Mouse (Mus musculus): ENCODE measurements around the gene Slc39a11. TPM values are rescaled to one million over a fixed set of nuclear protein-coding genes. Genes with fewer than 3 reads are reported as not detected.
A peak's percentile ranks its signal among the peaks of the same experiment; 100 is the strongest.

Slc39a11 gene
- total RNA-seq, 2 experiments from 2014 or later, result 17.7 to 19.1 TPM

GRCm38 (mm10) chr11:113490530-113491520 lies 159.1 kb downstream of the Slc39a11 start:
- ATAC-seq (replicated peaks; ENCODE audit: low FRiP score, low TSS enrichment, poor library complexity, severe bottlenecking), result peak; percentile 28; the same call in 1 of the 2 replicates

DNA sequence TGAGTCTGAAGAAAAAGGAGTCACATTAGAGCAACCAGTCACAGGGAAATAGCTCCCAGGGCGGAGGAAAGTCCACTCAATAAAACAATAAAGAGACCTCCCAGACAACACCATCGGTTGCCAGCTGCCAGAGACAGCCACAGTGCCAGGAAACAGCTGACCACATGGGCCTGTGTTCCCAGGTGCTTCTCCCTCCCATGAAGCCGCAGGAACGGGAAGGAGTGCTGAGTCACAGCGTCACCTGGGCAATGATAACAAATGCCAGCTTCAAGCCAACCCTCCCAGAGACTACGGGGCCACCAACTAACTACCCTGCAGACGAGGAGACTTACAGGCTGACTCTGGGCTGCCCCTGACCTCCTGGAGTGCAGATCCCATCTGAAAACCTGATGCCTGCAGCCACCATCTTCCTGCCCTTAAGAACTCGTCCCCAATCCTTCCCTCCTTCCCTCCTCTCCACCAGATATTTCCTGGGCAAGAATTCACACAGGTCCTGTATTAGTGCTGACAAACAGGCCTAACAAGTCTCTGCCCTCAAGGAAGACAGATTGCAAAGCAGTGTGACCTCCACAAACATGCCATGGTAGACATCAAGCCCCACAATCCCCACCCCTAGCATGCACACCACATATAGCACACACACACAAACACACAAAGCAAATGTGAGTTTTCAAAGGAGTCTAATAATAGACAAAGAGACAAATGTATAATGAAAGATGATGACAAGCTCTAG lies 162.1 kb downstream of the Slc39a11 start:
- ATAC-seq (replicated peaks; ENCODE audit: low FRiP score, low TSS enrichment, poor library complexity, severe bottlenecking), result peak; percentile 68

GRCm38 (mm10) chr11:113484037-113484436 lies 165.8 kb downstream of the Slc39a11 start:
- no peak for ATAC-seq (replicated peaks; ENCODE audit: low FRiP score, low TSS enrichment, poor library complexity, severe bottlenecking)

DNA sequence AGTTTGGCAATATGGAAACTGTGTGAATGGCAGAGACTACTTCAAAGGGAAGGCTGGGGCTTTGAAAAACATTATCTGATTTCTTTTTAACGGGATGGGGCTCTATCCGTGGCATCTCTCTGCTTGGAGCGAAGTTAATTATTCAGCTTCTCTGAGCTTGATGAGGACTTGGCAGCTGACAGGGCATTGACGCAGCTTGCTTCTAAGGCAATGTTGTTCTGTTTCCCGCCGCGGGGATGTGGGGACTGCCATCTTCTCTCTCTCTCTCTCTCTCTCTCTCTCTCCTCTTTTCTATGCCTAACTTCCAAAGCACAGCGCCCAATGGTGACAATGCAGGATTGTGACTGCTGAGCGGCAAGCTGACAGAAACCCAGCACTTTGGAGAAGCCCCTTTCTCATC lies 172.3 kb downstream of the Slc39a11 start:
- ATAC-seq (replicated peaks; ENCODE audit: low FRiP score, low TSS enrichment, poor library complexity, severe bottlenecking), result no peak

DNA sequence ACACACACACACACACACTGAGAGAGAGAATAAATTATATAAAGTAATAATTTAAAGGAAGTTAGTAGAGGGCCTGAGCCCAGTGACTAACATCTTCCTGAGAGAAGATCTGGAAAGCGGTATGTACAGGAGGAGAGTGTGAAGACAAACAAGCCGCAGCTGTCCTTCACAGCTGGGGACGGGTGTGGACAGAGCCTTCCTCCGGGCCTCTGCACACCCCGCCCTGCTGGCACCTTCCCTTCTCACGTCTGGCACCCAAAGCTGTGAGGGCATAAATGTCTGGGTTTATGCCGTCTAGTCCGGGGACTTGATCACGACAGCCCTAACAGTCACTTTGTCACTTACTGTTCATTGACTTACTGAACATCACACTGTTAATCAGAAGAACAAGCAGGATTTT lies 173.2 kb downstream of the Slc39a11 start:
- ATAC-seq (replicated peaks; ENCODE audit: low FRiP score, low TSS enrichment, poor library complexity, severe bottlenecking), result no peak

- no peak for ATAC-seq (replicated peaks; ENCODE audit: low FRiP score, low TSS enrichment, poor library complexity, severe bottlenecking)
These were observed 174.4 kb downstream of the Slc39a11 start for GRCm38 (mm10) chr11:113475491-113475890.

DNA sequence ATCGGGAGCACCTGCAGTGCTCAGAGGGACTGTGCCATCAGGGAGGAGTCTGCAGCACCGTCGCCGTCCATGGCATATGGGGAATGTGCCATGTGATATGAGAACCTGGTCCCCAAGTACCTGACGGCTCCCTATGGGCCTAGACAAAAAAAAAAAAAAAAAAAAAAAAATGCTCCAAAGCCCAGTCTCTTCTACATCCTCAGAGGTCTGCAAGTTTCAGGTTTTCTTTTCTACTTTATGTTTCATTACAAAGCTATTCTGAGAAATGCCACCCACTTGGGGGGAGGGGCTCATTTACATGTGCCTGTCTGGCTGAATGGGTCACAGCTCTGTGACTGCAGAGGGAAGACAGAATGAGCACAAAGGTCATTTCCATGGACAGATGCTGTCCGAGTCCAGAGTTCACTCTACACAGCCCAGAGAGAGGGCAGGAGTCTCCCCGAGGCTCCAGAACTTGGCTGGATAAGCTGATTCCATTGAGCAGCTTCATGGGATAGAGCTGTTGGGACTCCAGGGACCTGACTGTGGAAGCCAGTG lies 175.8 kb downstream of the Slc39a11 start:
- no peak for ATAC-seq (replicated peaks; ENCODE audit: low FRiP score, low TSS enrichment, poor library complexity, severe bottlenecking)

GRCm38 (mm10) chr11:113471936-113472335 lies 177.9 kb downstream of the Slc39a11 start:
- ATAC-seq (replicated peaks; ENCODE audit: low FRiP score, low TSS enrichment, poor library complexity, severe bottlenecking), result no peak

GRCm38 (mm10) chr11:113469919-113470785 lies 179.7 kb downstream of the Slc39a11 start:
- no peak for ATAC-seq (replicated peaks; ENCODE audit: low FRiP score, low TSS enrichment, poor library complexity, severe bottlenecking)

DNA sequence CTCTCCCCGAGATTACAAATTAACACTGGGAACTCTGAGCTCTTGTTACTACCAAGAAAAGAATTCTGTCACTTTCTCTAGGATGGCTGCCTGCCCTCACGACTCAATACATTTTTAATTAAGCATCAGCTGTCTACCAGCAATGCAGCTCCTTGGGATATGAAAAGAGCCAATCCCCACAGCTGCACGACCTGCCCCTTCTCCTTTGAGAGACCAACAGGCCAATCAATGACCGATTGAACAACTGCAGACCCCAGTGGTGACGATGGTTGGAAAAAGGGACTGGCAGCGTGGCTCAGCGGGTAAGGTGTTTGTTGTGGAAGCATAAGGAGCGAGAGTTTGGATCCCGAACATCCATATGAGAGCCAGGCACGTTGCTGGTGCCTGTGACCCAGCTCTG lies 181.9 kb downstream of the Slc39a11 start:
- ATAC-seq (replicated peaks; ENCODE audit: low FRiP score, low TSS enrichment, poor library complexity, severe bottlenecking), result no peak

- ATAC-seq (replicated peaks; ENCODE audit: low FRiP score, low TSS enrichment, poor library complexity, severe bottlenecking), result no peak
These were observed 182.5 kb downstream of the Slc39a11 start for GRCm38 (mm10) chr11:113467313-113467811.

DNA sequence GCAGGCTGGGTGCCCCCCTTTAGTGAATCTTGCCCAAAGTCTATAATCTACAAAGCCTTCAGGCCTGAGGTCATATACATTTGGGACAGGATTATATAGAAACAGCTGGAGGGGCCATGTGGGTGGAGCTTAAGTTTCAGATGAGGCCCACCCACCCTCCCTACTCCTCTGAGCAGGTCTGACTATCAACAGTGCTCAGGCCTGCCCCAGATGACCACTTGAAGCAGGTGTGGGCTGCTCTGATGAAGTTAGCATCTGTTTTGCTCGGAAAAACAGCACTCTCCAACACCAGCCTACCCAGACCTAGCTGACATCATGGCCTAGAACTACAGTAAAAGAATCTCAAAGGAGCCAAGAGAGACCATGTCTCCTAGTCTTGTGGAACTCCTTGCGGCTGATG lies 189.8 kb downstream of the Slc39a11 start:
- no peak for ATAC-seq (replicated peaks; ENCODE audit: low FRiP score, low TSS enrichment, poor library complexity, severe bottlenecking)

DNA sequence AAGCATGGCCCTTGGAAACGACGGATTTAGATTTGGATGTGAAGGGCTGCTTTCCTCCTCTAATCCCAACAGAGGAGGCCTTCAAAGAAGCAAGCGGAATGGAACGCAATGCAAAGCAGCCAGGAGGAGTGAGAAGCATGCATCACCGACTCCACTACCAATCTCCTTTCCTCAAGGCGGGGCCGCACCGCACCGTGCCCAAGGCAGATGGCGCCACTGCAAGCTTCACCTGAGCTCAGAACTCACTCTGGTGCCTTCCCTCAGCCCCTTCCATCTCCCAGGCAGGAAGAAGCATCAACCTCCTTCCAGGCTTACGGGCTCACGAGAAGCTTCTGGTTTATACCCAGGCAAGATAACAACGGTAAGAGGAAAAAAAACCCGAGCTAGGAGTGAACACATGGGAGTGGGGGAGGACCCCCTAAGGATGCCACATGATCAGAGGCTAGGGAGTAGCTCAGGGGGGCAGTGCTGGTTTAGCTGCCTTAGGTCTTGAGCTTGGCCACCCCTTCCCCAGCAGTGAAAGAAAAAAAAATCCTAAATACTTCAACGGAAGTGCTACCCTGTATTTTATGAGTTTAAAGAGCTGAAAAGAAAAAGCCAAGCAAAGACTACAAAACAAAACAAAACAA lies 191.2 kb downstream of the Slc39a11 start:
- ATAC-seq (replicated peaks; ENCODE audit: low FRiP score, low TSS enrichment, poor library complexity, severe bottlenecking), result peak; percentile 63; the same call in 1 of the 2 replicates

GRCm38 (mm10) chr11:113452861-113453568 lies 196.9 kb downstream of the Slc39a11 start:
- ATAC-seq (replicated peaks; ENCODE audit: low FRiP score, low TSS enrichment, poor library complexity, severe bottlenecking), result no peak

- ATAC-seq (replicated peaks; ENCODE audit: low FRiP score, low TSS enrichment, poor library complexity, severe bottlenecking), result no peak
These were observed 198.6 kb downstream of the Slc39a11 start for GRCm38 (mm10) chr11:113451301-113451700.

GRCm38 (mm10) chr11:113450665-113451064 lies 199.2 kb downstream of the Slc39a11 start:
- ATAC-seq (replicated peaks; ENCODE audit: low FRiP score, low TSS enrichment, poor library complexity, severe bottlenecking), result no peak

DNA sequence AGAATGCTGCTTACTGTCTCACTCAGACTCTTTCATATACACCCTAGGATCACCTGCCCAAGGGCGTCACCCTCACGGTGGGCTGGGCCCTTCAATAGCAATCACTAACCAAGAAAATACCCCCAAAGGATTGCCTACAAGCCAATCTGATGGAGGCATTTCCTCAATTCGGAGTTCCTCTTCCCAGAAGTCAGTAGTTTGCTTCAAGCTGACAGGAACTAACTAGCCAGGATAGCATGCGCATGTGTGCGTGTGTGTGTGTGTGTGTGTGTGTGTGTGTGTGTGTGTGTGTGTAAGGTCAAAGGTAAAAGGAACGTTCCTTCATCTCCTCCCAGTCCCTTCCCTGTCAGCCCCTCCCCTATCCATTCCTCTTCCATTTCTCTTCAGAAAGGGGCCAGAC lies 199.9 kb downstream of the Slc39a11 start:
- ATAC-seq (replicated peaks; ENCODE audit: low FRiP score, low TSS enrichment, poor library complexity, severe bottlenecking), result no peak

DNA sequence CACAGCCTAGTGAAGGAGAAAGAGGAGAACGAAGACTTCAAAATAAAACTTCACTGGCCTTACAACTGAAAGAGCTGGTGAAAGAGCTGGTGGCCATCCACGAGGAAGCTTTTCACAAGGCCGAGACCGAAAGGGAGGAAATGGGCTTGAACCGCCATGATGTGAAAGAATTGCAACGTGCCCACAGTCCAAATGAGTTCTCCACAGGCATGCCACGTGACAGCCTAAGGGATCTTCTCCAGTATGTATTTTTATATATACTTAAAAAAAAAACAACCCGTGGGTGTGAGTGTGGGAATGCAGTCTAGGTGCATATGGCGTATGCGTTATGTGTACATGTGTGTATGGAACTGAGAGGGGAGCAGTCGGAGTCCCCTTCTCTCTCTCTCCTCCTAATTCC lies 207.8 kb downstream of the Slc39a11 start:
- ATAC-seq (replicated peaks; ENCODE audit: low FRiP score, low TSS enrichment, poor library complexity, severe bottlenecking), result no peak

Data from megakaryocyte-erythroid progenitor cell, adult 5-6 weeks (primary cell).